Mouse (Mus musculus) olfactory bulb, adult 2 months (tissue): ENCODE data around the gene Adamts14. TPM values are rescaled to one million over a fixed set of nuclear protein-coding genes. Genes with fewer than 3 reads are reported as not detected.
A peak's percentile ranks its signal among the peaks of the same experiment; 100 is the strongest.

Source experiments
- H3K27ac ChIP-seq: fragments of 200-500 bp; 2 replicates; pipeline ENCODE4 v1.5.1; 2012; ENCODE audit warnings: low read depth, low read length; ENCODE audit not compliant: insufficient read depth
- H3K4me1 ChIP-seq: fragments of 200-500 bp; 2 replicates; pipeline ENCODE4 v1.6.1; 2012; ENCODE audit warnings: low read length; ENCODE audit not compliant: control insufficient read depth, insufficient read depth
- H3K4me3 ChIP-seq: fragments of 200-500 bp; 2 replicates; pipeline ENCODE4 v1.5.1; 2012; ENCODE audit warnings: mild to moderate bottlenecking, low read depth, low read length, moderate library complexity; ENCODE audit not compliant: insufficient read depth
- CTCF ChIP-seq: fragments of 200-500 bp; IDR thresholded peaks from 2 replicates; pipeline ENCODE4 v1.5.1; 2012; ENCODE audit warnings: low read depth, mild to moderate bottlenecking, low read length, moderate library complexity; ENCODE audit not compliant: insufficient read depth
- POLR2A ChIP-seq: fragments of 200-500 bp; IDR thresholded peaks from 2 replicates; pipeline ENCODE4 v1.6.1; 2012; ENCODE audit warnings: mild to moderate bottlenecking, low read depth, low read length, moderate library complexity; ENCODE audit not compliant: insufficient read depth
- WGBS: fragments of 180-500 bp; shearing (Covaris S2); methylation state at CpG from one replicate; pipeline ENCODE4 v1.1.7; 2018; 5-methylcytosine and 5-hydroxymethylcytosine counted together
- polyA plus RNA-seq: library from polyadenylated mRNA; stranded (reverse); fragments of >200 nt; gene quantifications from 2 replicates; pipeline ENCODE4 v1.2.4, GENCODE M21; 2012; ENCODE audit warnings: low replicate concordance; ENCODE audit not compliant: missing spikeins, insufficient read depth, insufficient read length

Gene Adamts14
- polyA plus RNA-seq = not detected in 2 replicates

DNA sequence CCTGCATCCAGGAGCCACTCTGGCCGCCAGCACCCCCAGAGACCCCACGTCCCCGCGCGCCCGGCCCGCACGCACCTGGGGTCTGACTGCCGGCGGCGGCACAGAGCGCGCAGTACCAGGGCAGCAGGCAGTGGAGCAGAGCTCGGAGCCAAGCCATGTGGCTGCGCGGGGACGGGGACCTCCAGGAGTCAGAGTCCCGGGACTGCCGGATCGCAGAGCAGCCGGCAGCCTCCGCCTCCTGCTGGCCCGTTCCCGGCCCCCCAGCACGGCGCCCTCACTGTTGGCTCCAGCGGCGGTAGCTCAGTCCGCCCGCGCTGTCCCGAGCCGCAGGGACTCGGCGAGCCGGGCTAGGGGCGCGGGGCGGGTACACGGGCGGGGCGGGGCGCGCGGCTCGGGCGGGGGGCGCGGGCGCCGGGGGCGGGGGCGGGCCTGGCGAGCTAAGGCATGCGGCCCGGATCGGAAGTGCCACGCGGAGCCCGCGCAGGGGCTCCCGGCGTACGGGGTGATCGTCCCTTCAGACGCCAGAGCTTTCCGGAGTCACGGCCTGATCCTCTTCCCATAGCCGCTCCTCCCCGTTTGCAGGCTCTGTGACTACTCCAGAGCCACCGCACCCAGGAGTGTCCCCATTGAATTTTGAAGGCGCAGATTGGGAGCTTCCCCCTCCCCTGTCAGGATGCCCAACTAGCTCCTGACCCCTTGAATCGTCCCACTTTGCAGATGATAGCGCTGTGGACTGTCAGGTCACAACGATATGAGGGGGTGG lies at the start of gene Adamts14:
Gene Adamts14, minus strand, starts transcription at position 358 of the 763 bp plus-strand sequence.
- H3K4me3 ChIP-seq = peak within 1 kb of the TSS; percentile 41
- peaks cover 15% of the 10 kb centered on the region for H3K4me1 ChIP-seq
- no peak within 1 kb of the TSS for H3K27ac ChIP-seq
- TF ChIP-seq POLR2A = no peak
- TF ChIP-seq CTCF = no peak
- WGBS = 1% methylated on average over 63 of the region's 75 CpGs

DNA sequence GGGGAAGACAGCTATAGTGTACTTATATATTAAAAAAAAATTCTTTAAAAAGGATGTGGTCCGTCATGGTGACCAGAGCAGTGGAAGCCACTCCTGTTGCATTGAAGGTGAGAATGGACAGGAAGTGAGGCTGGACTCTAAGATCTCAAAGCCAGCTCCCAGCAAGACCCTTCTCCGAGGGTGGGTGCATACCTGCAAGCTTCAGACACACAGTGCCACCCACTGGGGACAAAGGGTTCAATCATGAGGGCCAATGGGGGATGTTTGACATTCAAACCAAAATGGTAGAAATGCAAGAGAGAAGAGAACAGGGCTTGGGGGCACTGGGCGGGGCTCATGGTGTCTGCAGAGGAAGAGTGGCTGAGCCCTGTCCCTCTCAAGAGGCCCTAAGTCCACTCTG lies 45.3 kb upstream of the Adamts14 start:
- TF ChIP-seq POLR2A (no peak), CTCF (no peak)
- Histone ChIP-seq H3K27ac (no peak overlapping the region), H3K4me1 (no peaks in the 10 kb centered on the region; the same call in 1 of the 2 replicates), H3K4me3 (no peak overlapping the region)
- 95% methylated on average over 3 of the region's 3 CpGs for WGBS

DNA sequence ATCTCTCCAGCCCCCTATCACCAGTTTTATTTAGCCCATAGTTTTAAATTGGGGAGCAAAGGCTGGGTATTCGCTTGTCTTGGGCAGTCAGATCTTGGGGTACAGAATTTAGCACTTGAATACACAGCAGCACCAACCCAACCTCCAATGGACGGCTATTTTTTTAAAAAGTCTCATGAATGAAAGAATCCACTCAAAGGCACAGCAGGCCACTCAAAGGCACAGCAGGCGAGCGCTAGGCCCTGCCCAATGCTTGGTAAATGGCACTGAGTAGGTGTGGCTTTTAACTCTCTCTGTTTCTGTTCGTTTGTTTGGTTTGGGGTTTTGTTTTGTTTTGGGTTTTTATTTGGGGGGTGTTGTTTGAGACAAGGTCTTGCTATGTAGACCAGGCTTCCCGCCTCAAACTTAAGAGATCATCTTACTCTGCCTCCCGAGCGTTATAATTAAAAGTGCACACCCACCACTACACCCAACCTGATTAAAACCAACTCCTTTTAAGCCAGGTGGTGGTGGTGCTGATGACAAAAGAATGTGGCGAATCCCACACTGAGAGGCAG lies 42.2 kb upstream of the Adamts14 start:
- no peak overlapping the region for H3K4me3 ChIP-seq
- WGBS = 62% methylated on average over 9 of the region's 9 CpGs
- no peaks in the 10 kb centered on the region; the same call in 1 of the 2 replicates for H3K4me1 ChIP-seq
- H3K27ac ChIP-seq = no peak overlapping the region
- TF ChIP-seq POLR2A = no peak
- no peak for TF ChIP-seq CTCF

DNA sequence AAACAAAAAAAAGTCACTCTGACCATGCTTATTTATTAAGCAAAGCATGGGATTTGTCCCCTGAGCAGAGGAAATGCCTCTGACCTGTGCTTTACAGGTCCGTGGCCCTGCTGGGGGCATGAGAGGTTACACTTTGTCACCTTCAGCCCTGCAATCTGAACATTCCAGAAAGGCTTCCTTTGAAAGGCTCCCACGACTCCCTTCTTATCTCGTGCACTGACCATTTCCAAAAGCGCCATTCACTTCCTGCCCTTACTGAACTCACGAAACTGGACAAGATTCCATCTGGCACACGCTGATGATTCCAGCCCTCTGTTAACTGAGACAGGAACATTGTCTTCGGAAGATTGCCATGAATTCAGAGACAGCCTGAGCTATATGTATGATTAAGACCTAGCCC lies 40.5 kb upstream of the Adamts14 start:
- Histone ChIP-seq H3K4me3 (no peak overlapping the region), H3K27ac (no peak overlapping the region), H3K4me1 (no peaks in the 10 kb centered on the region)
- TF ChIP-seq CTCF = no peak
- no peak for TF ChIP-seq POLR2A
- 88% methylated on average over 7 of the region's 7 CpGs for WGBS

- no peak for TF ChIP-seq CTCF
- TF ChIP-seq POLR2A = no peak
- H3K27ac ChIP-seq = no peak overlapping the region
- no peaks in the 10 kb centered on the region for H3K4me1 ChIP-seq
- no peak overlapping the region for H3K4me3 ChIP-seq
- 83% methylated on average over 7 of the region's 7 CpGs for WGBS
Observed at GRCm38 (mm10) chr10:61312754-61313153, 39.5 kb upstream of the Adamts14 start.

DNA sequence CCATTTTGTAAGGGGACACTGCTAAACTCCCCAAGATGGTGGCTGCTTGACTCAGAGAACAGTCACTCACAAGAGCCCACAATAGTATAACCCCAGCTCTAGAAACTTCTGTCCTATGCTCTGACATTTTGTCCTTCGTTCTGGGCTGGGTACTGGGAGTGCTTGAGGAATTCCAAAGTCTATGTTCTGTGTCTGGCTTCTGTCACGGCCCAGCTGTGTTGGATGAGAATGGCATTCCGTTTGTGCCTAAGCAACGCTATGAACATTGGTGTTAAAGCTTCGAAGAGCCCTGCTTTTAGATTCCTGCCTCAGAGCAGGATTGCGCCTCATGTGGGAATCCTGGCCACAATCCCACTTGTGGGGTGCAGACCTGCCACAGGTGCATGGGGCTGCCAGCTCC lies 38.9 kb upstream of the Adamts14 start:
- Histone ChIP-seq H3K4me3 (no peak overlapping the region), H3K27ac (no peak overlapping the region), H3K4me1 (no peaks in the 10 kb centered on the region)
- TF ChIP-seq POLR2A (no peak), CTCF (no peak)
- 93% methylated on average over 6 of the region's 6 CpGs for WGBS

GRCm38 (mm10) chr10:61308706-61309320 lies 35.6 kb upstream of the Adamts14 start:
- 75% methylated on average over 12 of the region's 12 CpGs for WGBS
- no peak overlapping the region for H3K4me3 ChIP-seq
- no peaks in the 10 kb centered on the region for H3K4me1 ChIP-seq
- TF ChIP-seq CTCF (no peak), POLR2A (no peak)
- H3K27ac ChIP-seq = no peak overlapping the region

GRCm38 (mm10) chr10:61305928-61306590 lies 32.8 kb upstream of the Adamts14 start:
- H3K4me3 ChIP-seq = no peak overlapping the region
- no peak overlapping the region for H3K27ac ChIP-seq
- WGBS = 91% methylated on average over 13 of the region's 13 CpGs
- H3K4me1 ChIP-seq = no peaks in the 10 kb centered on the region
- TF ChIP-seq CTCF = no peak
- TF ChIP-seq POLR2A = no peak
